Mouse (Mus musculus) CH12.LX (cell line): ENCODE measurements at regions not wholly inside any gene's neighbourhood (a gene's known extent, or its start where the extent isn't known, plus 50 kb on each side); places are given as distances from the start of the nearest gene placed in this dataset.
A peak's percentile ranks its signal among the peaks of the same experiment; 100 is the strongest.

Experiments used
- DNase-seq: peaks from one replicate; pipeline ENCODE4 v3.0.0-alpha.2; 2013; ENCODE audit errors: extremely low read depth
- H3K27ac ChIP-seq: 2 replicates; pipeline ENCODE4 v1.5.1; 2012; ENCODE audit warnings: low read depth, mild to moderate bottlenecking, control low read depth, moderate library complexity; ENCODE audit not compliant: insufficient read depth
- H3K27me3 ChIP-seq: replicated peaks from 2 replicates; pipeline ENCODE3; 2012; ENCODE audit warnings: inconsistent platforms
- H3K36me3 ChIP-seq, 2 experiments: replicated peaks in 1 of 2; 2 replicates each; pipeline versions ENCODE3 to v1.6.1; 2012; ENCODE audit warnings: inconsistent platforms in 1 of 2, low read length in 1 of 2, mild to moderate bottlenecking in 1 of 2, mixed read lengths in 1 of 2, moderate library complexity in 1 of 2; ENCODE audit not compliant: control insufficient read depth in 1 of 2, insufficient read depth in 1 of 2
- H3K4me1 ChIP-seq, 2 experiments: 2 replicates each; pipeline ENCODE4 v1.6.1; 2012; ENCODE audit warnings: inconsistent platforms in 1 of 2, moderate library complexity in 1 of 2; ENCODE audit not compliant: insufficient read depth in 2 of 2, control insufficient read depth in 1 of 2
- H3K4me2 ChIP-seq: 2 replicates; pipeline ENCODE4 v1.6.1; 2012; ENCODE audit warnings: low read depth, mild to moderate bottlenecking, control low read depth; ENCODE audit not compliant: poor library complexity, insufficient read depth, severe bottlenecking
- H3K4me3 ChIP-seq, 3 experiments: fragments of 150-350 bp in 1 of 3; sonication (generic) in 1 of 3; replicated peaks in 1 of 3; 2 replicates each; pipeline versions ENCODE3 to v1.5.1; 2011 to 2012; ENCODE audit warnings: low read depth in 2 of 3, low read length in 2 of 3, mild to moderate bottlenecking in 2 of 3, moderate library complexity in 2 of 3, control low read depth in 1 of 3, improper control_type of control experiment in 1 of 3, inconsistent platforms in 1 of 3, mixed read lengths in 1 of 3; ENCODE audit not compliant: poor library complexity in 1 of 3
- H3K79me2 ChIP-seq: replicated peaks from 2 replicates; pipeline ENCODE4 v1.6.1; 2012; ENCODE audit warnings: mild to moderate bottlenecking, moderate library complexity; ENCODE audit not compliant: control insufficient read depth, poor library complexity, insufficient read depth, severe bottlenecking; ENCODE audit errors: extremely low read depth
- H3K9ac ChIP-seq: 2 replicates; pipeline ENCODE4 v1.6.1; 2012; ENCODE audit warnings: low read depth, mild to moderate bottlenecking, control low read depth, moderate library complexity; ENCODE audit not compliant: insufficient read depth
- H3K9me3 ChIP-seq: replicated peaks from 2 replicates; pipeline ENCODE3; 2012; ENCODE audit warnings: low read length, inconsistent platforms, mixed read lengths
- BHLHE40 ChIP-seq: IDR thresholded peaks from 2 replicates; pipeline ENCODE4 v1.6.1; 2011; ENCODE audit warnings: mild to moderate bottlenecking, low read depth, low read length, improper control_type of control experiment
- CHD1 ChIP-seq: IDR thresholded peaks from 2 replicates; pipeline ENCODE4 v1.6.1; 2012; ENCODE audit warnings: low read depth, low read length, improper control_type of control experiment, inconsistent platforms
- IRF4 ChIP-seq: IDR thresholded peaks from 2 replicates; pipeline ENCODE4 v1.6.1; 2014; ENCODE audit warnings: low read depth, mild to moderate bottlenecking, inconsistent platforms, low read length, improper control_type of control experiment
- JUND ChIP-seq: conservative IDR thresholded peaks from 2 replicates; pipeline ENCODE4 v1.6.1; 2011; ENCODE audit warnings: low read depth, low read length, improper control_type of control experiment
- KAT2A ChIP-seq: IDR thresholded peaks from 2 replicates; pipeline ENCODE4 v1.6.1; 2012; ENCODE audit warnings: low read length, improper control_type of control experiment, inconsistent platforms; ENCODE audit not compliant: insufficient replicate concordance
- MAX ChIP-seq: IDR thresholded peaks from 2 replicates; pipeline ENCODE4 v1.6.1; 2011; ENCODE audit warnings: low read length, improper control_type of control experiment
- MAZ ChIP-seq: IDR thresholded peaks from 2 replicates; pipeline ENCODE4 v1.6.1; 2012; ENCODE audit warnings: low read depth, mild to moderate bottlenecking, inconsistent platforms, low read length, improper control_type of control experiment, moderate library complexity
- NELFE ChIP-seq: IDR thresholded peaks from 2 replicates; pipeline ENCODE4 v1.6.1; 2011; ENCODE audit warnings: low read depth, low read length, improper control_type of control experiment
- NRF1 ChIP-seq: IDR thresholded peaks from 2 replicates; pipeline ENCODE4 v1.6.1; 2014; ENCODE audit warnings: low read depth, mild to moderate bottlenecking, inconsistent platforms, low read length, improper control_type of control experiment, moderate library complexity
- PAX5 ChIP-seq: IDR thresholded peaks from 2 replicates; pipeline ENCODE4 v1.6.1; 2012; ENCODE audit warnings: low read length, inconsistent platforms, mixed read lengths
- POLR2A ChIP-seq: IDR thresholded peaks from 2 replicates; pipeline ENCODE4 v1.6.1; 2011; ENCODE audit warnings: low read depth, mild to moderate bottlenecking, improper control_type of control experiment, low read length
- POLR2AphosphoS2 ChIP-seq: IDR thresholded peaks from 2 replicates; pipeline ENCODE4 v1.6.1; 2011; ENCODE audit warnings: low read depth, low read length, improper control_type of control experiment
- RAD21 ChIP-seq: IDR thresholded peaks from 2 replicates; pipeline ENCODE4 v1.6.1; 2011; ENCODE audit warnings: low read depth, mild to moderate bottlenecking, low read length, improper control_type of control experiment, moderate library complexity
- RCOR1 ChIP-seq: conservative IDR thresholded peaks from 2 replicates; pipeline ENCODE4 v1.6.1; 2012; ENCODE audit warnings: low read depth, mild to moderate bottlenecking, inconsistent platforms, low read length, improper control_type of control experiment
- SIN3A ChIP-seq: IDR thresholded peaks from 2 replicates; pipeline ENCODE4 v1.6.1; 2012; ENCODE audit warnings: low read length, improper control_type of control experiment, inconsistent platforms
- UBTF ChIP-seq: IDR thresholded peaks from 2 replicates; pipeline ENCODE4 v1.6.1; 2012; ENCODE audit warnings: low read depth, mild to moderate bottlenecking, inconsistent platforms, low read length, improper control_type of control experiment, moderate library complexity
- USF1 ChIP-seq: IDR thresholded peaks from 2 replicates; pipeline ENCODE4 v1.6.1; 2014; ENCODE audit warnings: low read depth, mild to moderate bottlenecking, inconsistent platforms, low read length, improper control_type of control experiment
- ZC3H11A ChIP-seq: IDR thresholded peaks from 2 replicates; pipeline ENCODE4 v1.6.1; 2012; ENCODE audit warnings: low read depth, mild to moderate bottlenecking, inconsistent platforms, low read length, improper control_type of control experiment
- ZNF384 ChIP-seq: IDR thresholded peaks from 2 replicates; pipeline ENCODE4 v1.6.1; 2012; ENCODE audit warnings: low read depth, low read length, improper control_type of control experiment, inconsistent platforms
- dilution Hi-C: fragments of 300-500 bp; cut with MboI; formaldehyde crosslinking; loops from 2 replicates; pipeline ENCODE4 v1.14.3; 2020; ENCODE audit warnings: low sequenced_read_pairs; ENCODE audit not compliant: extremely low pct_unique_long_range_greater_than_20kb, extremely low pct_ligation_motif_present
- in situ Hi-C: fragments of 300-500 bp; cut with MboI; formaldehyde crosslinking; loops from 3 replicates; pipeline ENCODE4 v1.14.3; 2019; ENCODE audit warnings: low sequenced_read_pairs, low pct_ligation_motif_present, low pct_unique_long_range_greater_than_20kb, mixed read lengths

DNA sequence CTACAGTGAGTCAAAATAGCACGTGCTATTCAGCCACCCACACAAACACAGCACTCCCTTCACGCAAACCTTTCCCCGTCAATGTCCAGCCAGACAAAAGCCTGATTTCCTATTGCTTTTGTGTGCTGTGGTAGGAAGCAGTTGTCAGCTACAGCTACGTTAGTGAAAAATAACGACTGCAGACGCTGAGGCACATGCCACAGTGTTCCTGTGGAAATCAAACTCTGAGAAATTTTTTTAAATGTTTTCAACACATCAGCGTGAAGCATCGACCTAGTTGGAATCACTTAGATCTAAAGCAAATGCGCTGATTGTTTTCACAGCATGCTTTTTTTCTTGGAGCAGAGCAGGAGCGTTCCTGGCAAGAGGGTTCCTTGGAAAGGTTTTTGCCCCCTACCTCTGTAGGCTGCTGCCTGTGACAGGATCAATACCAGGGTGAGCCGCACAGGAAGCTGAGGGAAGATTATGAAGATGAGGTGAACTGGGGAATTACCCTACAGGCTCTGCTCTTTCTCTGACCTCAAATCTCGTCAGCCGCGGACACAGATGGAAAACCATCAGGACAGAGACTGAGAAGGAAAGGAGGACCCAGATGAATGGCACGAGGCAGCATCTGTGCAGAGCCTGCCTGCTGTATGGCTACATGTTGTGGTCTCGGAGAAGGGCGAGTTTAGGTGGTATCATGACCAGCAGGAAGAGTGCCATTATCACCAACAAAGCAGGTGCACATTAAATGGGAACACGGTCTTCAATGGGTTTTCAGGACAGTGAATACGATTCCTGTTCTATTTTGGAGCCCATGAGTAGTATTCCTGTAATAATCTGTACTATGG, 136.2 kb upstream of the Vps41 start:
- no peaks in the 10 kb centered on the region for H3K79me2 ChIP-seq
- H3K27me3 ChIP-seq: no peaks in the 10 kb centered on the region
- no peak overlapping the region for H3K27ac ChIP-seq
- H3K4me3 ChIP-seq: peak overlapping the region in 1 of 3 experiments; percentile 40
- peak overlapping the region; percentile 100 for H3K4me2 ChIP-seq
- no peak overlapping the region for H3K9ac ChIP-seq
- peaks cover 6 to 11% of the 10 kb centered on the region in 2 experiments for H3K4me1 ChIP-seq
- H3K36me3 ChIP-seq: no peaks in the 10 kb centered on the region
- H3K9me3 ChIP-seq: no peaks in the 10 kb centered on the region
- DNase-seq: peak; percentile 27
- in situ Hi-C loops: no loop called here
- dilution Hi-C loops: no loop called here
- TF ChIP-seq BHLHE40 (peak; percentile 6; the same call in 1 of the 2 replicates), POLR2AphosphoS2 (no peak)

DNA sequence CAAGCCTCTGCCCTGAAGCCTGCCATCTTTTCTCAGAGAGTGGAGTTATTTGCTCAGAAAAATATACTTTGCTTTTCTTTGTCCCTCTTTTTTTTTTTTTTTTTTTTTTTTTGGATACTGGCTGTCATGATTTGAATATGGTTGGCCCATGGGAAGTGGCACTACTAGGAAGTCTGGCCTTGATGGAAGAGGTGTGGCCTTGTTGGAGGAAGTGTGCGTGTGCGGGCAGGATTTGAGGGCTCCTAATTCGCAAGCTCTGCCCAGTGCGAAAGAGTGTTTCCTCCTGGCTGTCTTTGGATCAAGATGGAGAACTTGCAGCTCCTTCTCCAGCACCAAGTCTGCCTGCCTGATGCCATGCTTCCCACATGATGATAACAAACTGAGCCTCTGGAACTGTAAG, 141.1 kb upstream of the Vps41 start:
- peaks cover 0 to 4% of the 10 kb centered on the region in 2 experiments; a peak in 2 of 4 replicates for H3K4me1 ChIP-seq
- in situ Hi-C loops: no loop called here
- no peaks in the 10 kb centered on the region for H3K79me2 ChIP-seq

DNA sequence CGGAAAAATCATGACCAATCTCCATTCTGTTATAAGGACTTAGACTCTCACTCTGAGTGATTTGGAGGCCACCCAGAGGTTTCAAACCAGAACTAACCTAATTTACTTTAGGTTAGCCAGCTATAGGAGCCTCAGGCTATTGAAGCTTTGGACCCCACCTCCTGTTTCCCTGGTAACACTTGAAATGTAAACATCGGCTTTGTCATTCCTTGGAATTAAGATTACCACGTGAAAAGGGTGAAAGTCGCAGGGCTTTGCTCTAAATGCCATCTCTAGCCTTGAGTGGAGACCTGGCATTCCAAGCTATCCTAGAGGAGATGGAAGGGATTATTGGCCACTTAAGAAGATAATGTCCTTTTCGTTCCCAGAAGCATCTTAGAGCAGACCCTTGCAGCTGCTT, 141.5 kb upstream of the Vps41 start:
- peaks cover 0 to under 1% of the 10 kb centered on the region in 2 experiments; a peak in 1 of 4 replicates for H3K4me1 ChIP-seq
- H3K36me3 ChIP-seq: no peaks in the 10 kb centered on the region
- no peak overlapping the region for H3K9ac ChIP-seq
- no peaks in the 10 kb centered on the region for H3K79me2 ChIP-seq
- no peaks in the 10 kb centered on the region for H3K9me3 ChIP-seq
- dilution Hi-C loops (no loop called here), in situ Hi-C loops (no loop called here)
- no peaks in the 10 kb centered on the region for H3K27me3 ChIP-seq
- no peak overlapping the region for H3K4me2 ChIP-seq
- no peak for TF ChIP-seq ZNF384
- TF ChIP-seq CHD1: no peak
- no peak for TF ChIP-seq RAD21
- TF ChIP-seq MAZ: no peak
- TF ChIP-seq NRF1: no peak
- no peak for TF ChIP-seq USF1
- TF ChIP-seq POLR2AphosphoS2: no peak
- TF ChIP-seq NELFE: no peak
- TF ChIP-seq RCOR1: no peak
- TF ChIP-seq KAT2A: no peak
- no peak for TF ChIP-seq MAX
- no peak for TF ChIP-seq PAX5
- TF ChIP-seq SIN3A: no peak
- no peak for TF ChIP-seq POLR2A
- TF ChIP-seq ZC3H11A: no peak
- no peak for TF ChIP-seq JUND
- TF ChIP-seq IRF4: no peak
- TF ChIP-seq UBTF: no peak
- no peak overlapping the region for H3K4me3 ChIP-seq
- H3K27ac ChIP-seq: no peak overlapping the region
- DNase-seq: no peak

More for the DNA sequence above, 141.1 kb upstream of the Vps41 start:
- dilution Hi-C loops: no loop called here
- H3K9me3 ChIP-seq: no peaks in the 10 kb centered on the region
- H3K36me3 ChIP-seq: no peaks in the 10 kb centered on the region
- DNase-seq: no peak
- no peak overlapping the region for H3K4me3 ChIP-seq
- H3K9ac ChIP-seq: no peak overlapping the region
- no peaks in the 10 kb centered on the region for H3K27me3 ChIP-seq
- TF ChIP-seq USF1 (no peak), ZNF384 (peak; percentile 31; the same call in 1 of the 2 replicates)
- H3K27ac ChIP-seq: no peak overlapping the region
- no peak overlapping the region for H3K4me2 ChIP-seq
